Mouse (Mus musculus) induced T-regulatory cell, adult 2 months (primary cell): ENCODE measurements at regions not wholly inside any gene's neighbourhood (a gene's known extent, or its start where the extent isn't known, plus 50 kb on each side); places are given as distances from the start of the nearest gene placed in this dataset.

Source experiments
- DNase-seq: peaks from one replicate; pipeline ENCODE4 v3.0.0-alpha.2; 2012; ENCODE audit warnings: low read depth

- DNase-seq = no peak
Measured at GRCm38 (mm10) chr14:105630867-105631680, 265.5 kb downstream of the Spry2 start.

- no peak for DNase-seq
Measured at GRCm38 (mm10) chr14:105630444-105630843, 266.2 kb downstream of the Spry2 start.

GRCm38 (mm10) chr14:105628673-105629072 is 267.9 kb downstream of the Spry2 start:
- DNase-seq = no peak

- no peak for DNase-seq
Measured at GRCm38 (mm10) chr14:105624387-105624786, 272.2 kb downstream of the Spry2 start.

GRCm38 (mm10) chr14:105622166-105622565 is 274.5 kb downstream of the Spry2 start:
- DNase-seq = no peak

GRCm38 (mm10) chr14:105621124-105621523 is 275.5 kb downstream of the Spry2 start:
- no peak for DNase-seq

- DNase-seq = no peak
Measured at GRCm38 (mm10) chr14:105619449-105619848, 277.2 kb downstream of the Spry2 start.

- no peak for DNase-seq
Measured at GRCm38 (mm10) chr14:105615766-105616165, 280.9 kb downstream of the Spry2 start.

- DNase-seq = no peak
Measured at GRCm38 (mm10) chr14:105612794-105613193, 283.8 kb downstream of the Spry2 start.

GRCm38 (mm10) chr14:105608804-105609203 is 287.8 kb downstream of the Spry2 start:
- DNase-seq = no peak

GRCm38 (mm10) chr14:105606551-105606950 is 290.1 kb downstream of the Spry2 start:
- no peak for DNase-seq

GRCm38 (mm10) chr14:105604451-105604850 is 292.2 kb downstream of the Spry2 start:
- DNase-seq = no peak

- no peak for DNase-seq
Measured at GRCm38 (mm10) chr14:105603047-105603461, 293.6 kb downstream of the Spry2 start.

- no peak for DNase-seq
Measured at GRCm38 (mm10) chr14:105599550-105600453, 296.8 kb downstream of the Spry2 start.

GRCm38 (mm10) chr14:105589751-105590150 is 306.9 kb downstream of the Spry2 start:
- no peak for DNase-seq

GRCm38 (mm10) chr14:105589261-105589660 is 307.4 kb downstream of the Spry2 start:
- DNase-seq = no peak

- DNase-seq = no peak
Measured at GRCm38 (mm10) chr14:105588391-105589163, 308.0 kb downstream of the Spry2 start.

- no peak for DNase-seq
Measured at GRCm38 (mm10) chr14:105588029-105588390, 308.6 kb downstream of the Spry2 start.

- DNase-seq = no peak
Measured at GRCm38 (mm10) chr14:105584632-105585031, 312.0 kb downstream of the Spry2 start.

- DNase-seq = no peak
Measured at GRCm38 (mm10) chr14:105583497-105583896, 313.1 kb downstream of the Spry2 start.

- no peak for DNase-seq
Measured at GRCm38 (mm10) chr14:105576266-105576665, 317.9 kb downstream of the Ndfip2 start.
